Mouse (Mus musculus) left cerebral cortex, adult 18-20 months (tissue): Measurements from ENCODE around the gene Pcsk7. TPM values are rescaled to one million over a fixed set of nuclear protein-coding genes. Genes with fewer than 3 reads are reported as not detected.

Experiments used
- DNase-seq, 2 experiments: peaks; one replicate each; pipeline ENCODE4 v3.0.0; 2021 to 2022; ENCODE audit warnings: low spot score in 2 of 2, mixed read lengths in 1 of 2
- microRNA-seq, 2 experiments: library from miRNA; unstranded; fragments of <30 nt; microRNA quantifications; one replicate each; pipeline ENCODE4 v1.2.0; 2021
- total RNA-seq, 2 experiments: library from RNA; stranded (reverse); gene quantifications; 2 replicates each; pipeline ENCODE4 v1.2.3; 2021

The Pcsk7 gene
- total RNA-seq, 2 experiments from 2014 or later = 21.3 to 21.6 TPM

GRCm38 (mm10) chr9:45959661-45960060 is 53.4 kb downstream of the Pcsk7 start:
- no peak for DNase-seq

- no peak for DNase-seq
Measured at GRCm38 (mm10) chr9:45961855-45962254, 55.6 kb downstream of the Pcsk7 start.

- DNase-seq = no peak
Measured at GRCm38 (mm10) chr9:45963577-45963976, 57.3 kb downstream of the Pcsk7 start.

DNA sequence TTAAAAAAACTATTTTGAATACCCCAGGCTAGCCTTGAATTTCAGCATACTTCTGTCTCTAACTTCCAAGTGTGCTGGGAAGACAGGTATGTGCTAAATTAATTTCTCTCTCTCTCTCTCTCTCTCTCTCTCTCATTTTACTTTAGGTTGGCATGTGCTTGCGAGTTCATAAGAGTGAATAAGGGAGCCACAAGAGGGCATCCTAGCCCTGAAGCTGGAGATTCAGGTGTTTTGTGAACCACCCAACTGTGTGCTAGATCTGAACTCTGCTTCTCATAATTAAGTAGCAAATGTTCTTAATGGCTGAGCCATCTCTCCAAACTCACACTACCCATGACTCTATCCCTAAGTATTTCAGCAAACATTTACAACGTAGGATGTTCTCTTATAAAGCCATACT is 70.6 kb downstream of the Pcsk7 start:
- DNase-seq = no peak

Small RNAs within 50 kb of the gene (microRNA-seq; reads per million reads assigned to microRNA genes)
- gene Mir7087 = 0 reads per million in 2 experiments

Other genes with a start within 250 kb of the Pcsk7 start
- gene Cep164, start 77.8 kb upstream of the Pcsk7 start, total RNA-seq = 10 to 100 TPM; 12.1 to 13.4 TPM
- gene Bace1, start 67.9 kb upstream of the Pcsk7 start, total RNA-seq = 10 to 100 TPM; 79.2 to 88.8 TPM
- 10 to 100 TPM; 74.5 to 76.5 TPM for gene Rnf214, start 414 bp downstream of the Pcsk7 start, total RNA-seq
- 1 to 10 TPM; 8.5 to 9.9 TPM for gene Tagln, start 29.6 kb downstream of the Pcsk7 start, total RNA-seq
- gene Sidt2, start 48.8 kb downstream of the Pcsk7 start, total RNA-seq = 10 to 100 TPM; 78.5 to 80.9 TPM
- gene Pafah1b2, start 106.2 kb downstream of the Pcsk7 start, total RNA-seq = 100 to 1,000 TPM; 216 to 221 TPM
- gene Sik3, start 106.3 kb downstream of the Pcsk7 start, total RNA-seq = 100 to 1,000 TPM; 112 to 132 TPM